Mouse (Mus musculus) heart, adult 11 months (tissue): Measurements from ENCODE around the gene Ehd3.
"Not testable (repeated sequence)": the region's sequence is repeated elsewhere in the genome, so short reads cannot be mapped to it uniquely, and the experiment has no call there.

ENCODE experiments used
- DNase-seq: peaks from one replicate; pipeline ENCODE4 v3.0.0; 2022

The Ehd3 gene

GRCm38 (mm10) chr17:73827446-73827845 is 23.5 kb downstream of the Ehd3 start:
- no peak for DNase-seq

- DNase-seq: peak; percentile 23
These were observed 26.6 kb downstream of the Ehd3 start for GRCm38 (mm10) chr17:73830511-73830910.

- DNase-seq: peak; percentile 80
These were observed 27.5 kb downstream of the Ehd3 start for GRCm38 (mm10) chr17:73831427-73831826.

GRCm38 (mm10) chr17:73832901-73833300 is 29.0 kb downstream of the Ehd3 start:
- DNase-seq: peak; percentile 37

- peak; percentile 73 for DNase-seq
These were observed 29.5 kb downstream of the Ehd3 start for GRCm38 (mm10) chr17:73833474-73833873.

GRCm38 (mm10) chr17:73836601-73837000 is 32.7 kb downstream of the Ehd3 start:
- no peak for DNase-seq

GRCm38 (mm10) chr17:73837244-73837643 is 33.3 kb downstream of the Ehd3 start:
- DNase-seq: peak; percentile 55

GRCm38 (mm10) chr17:73839086-73839835 is 35.3 kb downstream of the Ehd3 start:
- DNase-seq: peak; percentile 68

GRCm38 (mm10) chr17:73839876-73840275 is 35.9 kb downstream of the Ehd3 start:
- not testable (repeated sequence) for DNase-seq

- peak; percentile 48 for DNase-seq
These were observed 39.0 kb downstream of the Ehd3 start for GRCm38 (mm10) chr17:73842963-73843362.

GRCm38 (mm10) chr17:73845632-73846031 is 41.7 kb downstream of the Ehd3 start:
- peak; percentile 40 for DNase-seq

- DNase-seq: no peak
These were observed 43.5 kb downstream of the Ehd3 start for GRCm38 (mm10) chr17:73847399-73847798.

- DNase-seq: peak; percentile 71
These were observed 49.1 kb downstream of the Ehd3 start for GRCm38 (mm10) chr17:73853041-73853440.

- DNase-seq: peak; percentile 73
These were observed 49.8 kb downstream of the Ehd3 start for GRCm38 (mm10) chr17:73853717-73854116.

- DNase-seq: peak; percentile 55
These were observed 65.2 kb downstream of the Ehd3 start for GRCm38 (mm10) chr17:73869008-73869685.

- DNase-seq: peak; percentile 86
These were observed 67.1 kb downstream of the Ehd3 start for GRCm38 (mm10) chr17:73870956-73871605.

- no peak for DNase-seq
These were observed 71.3 kb downstream of the Ehd3 start for GRCm38 (mm10) chr17:73875268-73875667.

GRCm38 (mm10) chr17:73875674-73876073 is 71.7 kb downstream of the Ehd3 start:
- DNase-seq: peak; percentile 81

- DNase-seq: peak; percentile 88
These were observed 75.5 kb downstream of the Ehd3 start for GRCm38 (mm10) chr17:73879262-73879916.

GRCm38 (mm10) chr17:73880286-73880685 is 76.4 kb downstream of the Ehd3 start:
- peak; percentile 92 for DNase-seq

- DNase-seq: no peak
These were observed 77.4 kb downstream of the Ehd3 start for GRCm38 (mm10) chr17:73881295-73881694.
